Mouse (Mus musculus): ENCODE measurements around the gene Rab3il1. TPM values are rescaled to one million over a fixed set of nuclear protein-coding genes. Genes with fewer than 3 reads are reported as not detected.
A peak's percentile ranks its signal among the peaks of the same experiment; 100 is the strongest.

Gene Rab3il1
- polyA plus RNA-seq, 1 experiment, result 66.0 TPM

DNA sequence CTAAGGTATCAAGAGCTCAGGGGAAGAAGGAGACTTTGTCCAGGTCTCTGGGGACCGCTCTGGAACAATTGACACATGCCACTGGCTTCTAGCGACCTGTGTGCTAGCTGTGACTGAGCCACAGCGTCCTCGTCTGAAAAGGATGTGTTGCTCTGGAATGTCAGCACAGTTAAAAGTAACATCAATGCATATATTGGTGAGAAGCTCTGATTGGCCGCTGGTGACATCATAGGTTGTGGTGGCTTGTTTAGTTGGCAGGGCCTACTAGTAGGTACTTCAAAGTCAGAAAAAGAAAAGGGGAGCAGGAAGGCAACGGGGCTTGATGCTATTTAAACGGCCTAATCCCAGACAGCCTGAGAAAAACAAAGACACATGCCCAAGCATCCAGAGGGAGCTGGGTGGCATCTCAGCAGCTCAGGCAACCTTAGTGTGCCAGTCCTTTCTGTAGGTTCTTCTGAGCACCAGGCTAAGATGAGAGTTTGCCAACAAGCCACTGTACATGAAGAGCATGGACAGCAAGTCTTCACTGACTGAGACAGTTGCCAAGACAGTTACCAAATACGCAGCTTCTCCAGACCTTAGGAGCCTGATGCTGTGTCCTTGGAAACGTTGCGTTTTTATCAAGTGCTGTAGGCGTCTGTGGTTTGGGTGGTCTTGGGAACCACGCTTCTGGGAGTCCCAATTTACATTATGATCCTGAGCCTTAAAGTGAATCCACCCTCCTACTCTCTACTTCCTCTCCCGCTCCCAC lies 2.6 kb upstream of the Rab3il1 start:
- 74% methylated on average over 13 of the region's 13 CpGs for WGBS
- Histone ChIP-seq H3K27me3 (replicated peaks; ENCODE audit: control insufficient read depth, insufficient read depth, low read length) (no peaks in the 10 kb centered on the region), H3K36me3 (ENCODE audit: control insufficient read depth, insufficient read depth, low read length) (no peaks in the 10 kb centered on the region), H3K4me3 (ENCODE audit: insufficient read depth, low read depth, low read length) (no peak overlapping the region), H3K27ac (ENCODE audit: insufficient read depth, low read depth, low read length) (no peak overlapping the region), H3K4me1 (ENCODE audit: control insufficient read depth, insufficient read depth, low read length) (peaks cover 8% of the 10 kb centered on the region)
- DNase-seq, result no peak
- TF ChIP-seq POLR2A (IDR thresholded peaks at IDR 0.05; ENCODE audit: low read depth, low read length) (no peak), CTCF (conservative IDR thresholded peaks at IDR 0.05; ENCODE audit: insufficient read depth, insufficient read length, low read depth, low read length) (no peak)

DNA sequence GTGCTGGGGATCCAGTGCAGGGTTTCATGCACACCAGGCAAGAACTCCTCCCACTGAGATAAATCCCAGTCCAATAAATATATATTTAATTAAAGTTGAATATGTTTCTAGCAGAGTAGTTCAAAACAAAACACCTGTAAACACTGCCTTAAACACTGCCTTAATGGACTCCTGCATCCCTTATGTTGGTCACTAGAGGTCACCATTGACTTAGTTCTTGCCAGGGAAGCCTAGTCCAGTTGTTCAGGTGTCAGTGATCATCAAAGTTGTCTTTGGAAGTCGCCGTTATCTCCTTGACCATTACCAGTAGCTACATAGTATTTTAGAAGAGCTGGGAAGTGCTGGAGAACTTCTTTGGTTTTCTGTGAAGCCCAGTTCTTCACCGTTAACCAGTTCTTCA lies 1.1 kb upstream of the Rab3il1 start:
- Histone ChIP-seq H3K36me3 (ENCODE audit: control insufficient read depth, insufficient read depth, low read length) (no peaks in the 10 kb centered on the region), H3K4me1 (ENCODE audit: control insufficient read depth, insufficient read depth, low read length) (no peaks in the 10 kb centered on the region), H3K27ac (ENCODE audit: insufficient read depth, low read depth, low read length) (no peak overlapping the region), H3K4me3 (ENCODE audit: insufficient read depth, low read depth, low read length) (no peak overlapping the region), H3K27me3 (replicated peaks; ENCODE audit: control insufficient read depth, insufficient read depth, low read length) (no peaks in the 10 kb centered on the region)
- DNase-seq, result peak; percentile 75
- whole genome bisulfite sequencing, result 18% methylated on average over 3 of the region's 3 CpGs
- TF ChIP-seq POLR2A (IDR thresholded peaks at IDR 0.05; ENCODE audit: low read depth, low read length), result no peak
- peak; percentile 64 for TF ChIP-seq CTCF (conservative IDR thresholded peaks at IDR 0.05; ENCODE audit: insufficient read depth, insufficient read length, low read depth, low read length)

DNA sequence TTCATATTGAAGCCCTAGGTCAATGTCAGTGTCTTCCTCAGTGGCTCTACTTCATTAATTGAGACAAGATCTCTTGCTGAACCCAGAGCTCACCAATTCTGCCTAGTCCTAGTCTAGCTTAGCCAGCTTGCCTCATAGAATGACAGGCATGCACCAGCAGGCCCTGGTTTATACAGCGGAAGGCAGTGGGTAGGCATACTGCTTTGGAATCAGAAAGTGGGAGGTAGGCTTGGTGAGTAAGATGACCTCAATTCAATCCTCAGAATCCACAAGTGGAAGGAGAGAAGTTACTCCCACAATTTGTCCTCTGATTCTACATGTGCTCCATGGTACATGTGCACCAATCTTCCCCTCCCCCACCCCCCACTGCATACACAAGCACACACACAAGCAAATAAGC lies 2.2 kb downstream of the Rab3il1 start:
- H3K4me3 ChIP-seq (ENCODE audit: insufficient read depth, low read depth, low read length), result no peak overlapping the region
- WGBS, result 93% methylated on average over 1 of the region's 1 CpGs
- H3K4me1 ChIP-seq (ENCODE audit: control insufficient read depth, insufficient read depth, low read length), result no peaks in the 10 kb centered on the region
- TF ChIP-seq CTCF (conservative IDR thresholded peaks at IDR 0.05; ENCODE audit: insufficient read depth, insufficient read length, low read depth, low read length) (no peak), POLR2A (IDR thresholded peaks at IDR 0.05; ENCODE audit: low read depth, low read length) (no peak)
- no peak for DNase-seq
- H3K36me3 ChIP-seq (ENCODE audit: control insufficient read depth, insufficient read depth, low read length), result no peaks in the 10 kb centered on the region
- H3K27me3 ChIP-seq (replicated peaks; ENCODE audit: control insufficient read depth, insufficient read depth, low read length), result no peaks in the 10 kb centered on the region
- no peak overlapping the region for H3K27ac ChIP-seq (ENCODE audit: insufficient read depth, low read depth, low read length)

DNA sequence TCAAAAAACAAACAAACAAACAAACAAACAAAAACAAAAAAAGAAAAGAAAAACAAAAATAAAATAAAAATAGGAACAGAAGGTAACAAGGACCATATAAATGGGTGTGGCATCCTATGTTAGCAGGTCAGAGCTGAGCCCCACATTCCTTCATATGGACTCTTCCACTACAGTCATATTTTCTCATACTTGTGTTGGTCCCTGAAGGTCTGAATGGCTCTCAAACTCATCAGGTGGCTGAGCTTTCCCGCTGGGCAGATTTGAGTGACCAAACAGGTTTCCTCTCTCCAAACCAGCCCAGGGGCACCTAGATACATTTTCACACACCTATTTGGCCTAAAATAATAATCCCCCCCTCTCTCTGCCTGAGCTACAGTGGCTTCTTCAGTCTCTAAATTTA lies 9.9 kb downstream of the Rab3il1 start:
- 79% methylated on average over 1 of the region's 1 CpGs for WGBS
- Histone ChIP-seq H3K27ac (ENCODE audit: insufficient read depth, low read depth, low read length) (no peak overlapping the region), H3K27me3 (replicated peaks; ENCODE audit: control insufficient read depth, insufficient read depth, low read length) (no peaks in the 10 kb centered on the region), H3K4me3 (ENCODE audit: insufficient read depth, low read depth, low read length) (no peak overlapping the region), H3K36me3 (ENCODE audit: control insufficient read depth, insufficient read depth, low read length) (no peaks in the 10 kb centered on the region), H3K4me1 (ENCODE audit: control insufficient read depth, insufficient read depth, low read length) (peaks cover 9% of the 10 kb centered on the region; the same call in 1 of the 2 replicates)
- DNase-seq, result no peak
- TF ChIP-seq POLR2A (IDR thresholded peaks at IDR 0.05; ENCODE audit: low read depth, low read length), result no peak
- no peak for TF ChIP-seq CTCF (conservative IDR thresholded peaks at IDR 0.05; ENCODE audit: insufficient read depth, insufficient read length, low read depth, low read length)

DNA sequence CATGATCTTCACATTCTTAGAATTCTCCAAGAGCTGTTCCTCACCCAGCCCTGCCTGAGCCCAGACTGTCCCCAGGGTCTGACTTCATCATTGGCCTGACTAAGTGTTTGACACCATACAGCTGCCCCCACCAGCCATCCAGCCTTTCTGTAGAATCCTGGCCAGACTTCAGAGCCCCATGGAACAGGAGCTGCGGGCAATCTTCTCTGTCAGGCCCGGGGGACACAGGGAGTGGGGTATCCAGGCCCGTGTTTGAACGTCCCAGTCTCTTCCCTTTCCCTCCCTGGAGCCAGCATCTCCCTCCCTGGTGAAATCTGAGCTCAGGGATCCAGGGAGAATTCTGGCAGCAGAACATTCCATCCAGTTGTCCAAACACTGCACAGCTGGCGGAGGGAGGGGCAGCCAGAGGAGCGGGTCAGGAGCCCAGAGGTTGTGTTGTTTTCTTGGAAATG lies 11.4 kb downstream of the Rab3il1 start:
- Histone ChIP-seq H3K4me3 (ENCODE audit: insufficient read depth, low read depth, low read length) (no peak overlapping the region), H3K27me3 (replicated peaks; ENCODE audit: control insufficient read depth, insufficient read depth, low read length) (no peaks in the 10 kb centered on the region), H3K4me1 (ENCODE audit: control insufficient read depth, insufficient read depth, low read length) (peaks cover 9% of the 10 kb centered on the region; the same call in 1 of the 2 replicates), H3K27ac (ENCODE audit: insufficient read depth, low read depth, low read length) (peak overlapping the region; percentile 33), H3K36me3 (ENCODE audit: control insufficient read depth, insufficient read depth, low read length) (no peaks in the 10 kb centered on the region)
- no peak for TF ChIP-seq CTCF (conservative IDR thresholded peaks at IDR 0.05; ENCODE audit: insufficient read depth, insufficient read length, low read depth, low read length)
- TF ChIP-seq POLR2A (IDR thresholded peaks at IDR 0.05; ENCODE audit: low read depth, low read length), result no peak
- peak; percentile 59 for DNase-seq
- 34% methylated on average over 6 of the region's 6 CpGs for WGBS

DNA sequence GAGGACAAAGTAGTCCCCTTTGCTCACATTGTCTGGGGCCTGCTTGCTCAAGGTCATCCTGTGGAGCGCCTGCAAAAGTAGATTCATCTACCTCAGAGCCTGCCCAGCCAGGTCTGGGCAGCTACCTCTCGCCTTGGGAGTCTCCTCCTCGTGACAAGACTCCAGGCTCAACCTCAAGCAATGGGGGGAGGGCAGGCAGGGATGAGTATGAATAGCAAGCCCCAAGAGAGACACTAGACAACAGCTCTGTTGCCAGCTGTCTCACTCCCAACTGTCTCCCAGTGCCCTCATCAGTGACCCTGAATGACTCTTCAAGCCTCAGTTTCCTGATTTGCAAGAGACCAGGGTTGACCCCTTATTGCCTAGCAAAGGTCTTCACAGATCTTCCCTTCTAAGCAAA lies 11.9 kb downstream of the Rab3il1 start:
- DNase-seq, result no peak
- Histone ChIP-seq H3K4me1 (ENCODE audit: control insufficient read depth, insufficient read depth, low read length) (peaks cover 9% of the 10 kb centered on the region; the same call in 1 of the 2 replicates), H3K27ac (ENCODE audit: insufficient read depth, low read depth, low read length) (peak overlapping the region; percentile 13; the same call in 1 of the 2 replicates), H3K27me3 (replicated peaks; ENCODE audit: control insufficient read depth, insufficient read depth, low read length) (no peaks in the 10 kb centered on the region), H3K4me3 (ENCODE audit: insufficient read depth, low read depth, low read length) (no peak overlapping the region), H3K36me3 (ENCODE audit: control insufficient read depth, insufficient read depth, low read length) (no peaks in the 10 kb centered on the region)
- TF ChIP-seq POLR2A (IDR thresholded peaks at IDR 0.05; ENCODE audit: low read depth, low read length) (no peak), CTCF (conservative IDR thresholded peaks at IDR 0.05; ENCODE audit: insufficient read depth, insufficient read length, low read depth, low read length) (no peak)
- 31% methylated on average over 3 of the region's 3 CpGs for WGBS

DNA sequence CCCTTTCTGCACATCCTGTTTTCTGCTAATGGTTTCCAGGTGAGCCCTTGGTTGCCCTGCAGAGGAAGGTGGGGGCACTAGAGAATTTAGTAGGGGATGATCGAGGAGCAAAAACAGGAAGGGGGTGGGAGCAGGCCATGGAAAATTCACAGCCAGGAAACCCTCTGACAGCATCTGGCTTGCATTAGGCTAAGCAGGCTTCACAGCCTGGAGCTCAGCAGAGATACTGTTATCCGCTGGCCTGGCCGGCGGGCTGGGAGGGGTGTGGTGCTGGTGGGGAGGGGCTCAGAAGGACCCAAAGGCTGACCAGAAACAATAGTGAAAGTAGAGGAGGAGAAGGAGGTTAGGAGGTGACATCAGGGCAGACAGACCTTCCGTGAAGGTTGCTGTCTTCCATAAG lies 12.4 kb downstream of the Rab3il1 start:
- Histone ChIP-seq H3K4me3 (ENCODE audit: insufficient read depth, low read depth, low read length) (no peak overlapping the region), H3K27me3 (replicated peaks; ENCODE audit: control insufficient read depth, insufficient read depth, low read length) (no peaks in the 10 kb centered on the region), H3K27ac (ENCODE audit: insufficient read depth, low read depth, low read length) (no peak overlapping the region), H3K4me1 (ENCODE audit: control insufficient read depth, insufficient read depth, low read length) (peaks cover 15% of the 10 kb centered on the region; the same call in 1 of the 2 replicates), H3K36me3 (ENCODE audit: control insufficient read depth, insufficient read depth, low read length) (no peaks in the 10 kb centered on the region)
- 54% methylated on average over 5 of the region's 5 CpGs for WGBS
- DNase-seq, result peak; percentile 44
- no peak for TF ChIP-seq CTCF (conservative IDR thresholded peaks at IDR 0.05; ENCODE audit: insufficient read depth, insufficient read length, low read depth, low read length)
- TF ChIP-seq POLR2A (IDR thresholded peaks at IDR 0.05; ENCODE audit: low read depth, low read length), result no peak
